Mouse (Mus musculus) v-Abl transformed pro-B cells (cell line): ENCODE results near the gene Pds5b.
"Not testable (repeated sequence)": the region's sequence is repeated elsewhere in the genome, so short reads cannot be mapped to it uniquely, and the experiment has no call there.

Experiments
- in situ Hi-C, 2 experiments: fragments of 400-800 bp; cut with MboI; formaldehyde crosslinking; loops; one replicate each; pipeline ENCODE4 v1.15.1; 2025; ENCODE audit not compliant: unreplicated experiment in 2 of 2

Gene Pds5b

DNA sequence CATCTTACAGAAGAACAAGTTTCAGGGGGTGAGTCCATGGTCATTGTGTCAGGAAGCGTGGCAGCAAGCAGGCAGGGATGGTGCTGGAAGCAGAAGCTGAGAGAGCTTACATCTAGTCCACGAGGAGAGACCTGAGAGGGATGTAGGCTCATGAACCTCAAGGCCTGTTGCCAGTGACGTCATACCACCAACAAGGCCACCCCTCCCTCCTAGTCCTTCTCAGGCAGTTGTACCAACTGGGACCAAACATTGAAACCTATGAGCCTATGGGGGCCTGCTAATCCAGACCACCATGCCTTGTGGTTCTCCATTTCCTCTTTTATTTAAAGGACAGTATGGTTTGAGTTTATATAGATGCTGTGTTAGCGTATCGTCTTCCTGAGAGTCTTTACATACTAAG, 143.2 kb downstream of the Pds5b start:
- in situ Hi-C loops, result no loop called here

DNA sequence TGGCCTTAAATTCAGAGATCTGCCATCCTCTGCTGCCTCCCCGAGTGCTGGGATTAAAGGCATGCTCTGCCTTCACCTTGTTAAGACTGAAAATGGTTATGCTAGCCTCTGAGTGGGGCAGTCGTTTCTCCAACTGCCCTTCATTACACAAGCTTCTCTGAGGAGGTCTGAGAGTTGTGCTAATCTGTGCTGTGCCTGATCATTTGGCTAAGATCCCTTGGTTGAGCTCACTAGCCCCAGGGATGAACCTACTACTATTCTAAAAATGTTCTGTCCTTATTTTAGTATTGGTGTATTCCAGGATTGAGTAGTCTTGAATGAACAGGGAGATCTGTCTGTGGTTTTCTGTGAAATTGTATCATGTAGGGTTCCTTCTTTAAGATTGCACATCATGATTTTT, 144.5 kb downstream of the Pds5b start:
- in situ Hi-C loops, result no loop called here

DNA sequence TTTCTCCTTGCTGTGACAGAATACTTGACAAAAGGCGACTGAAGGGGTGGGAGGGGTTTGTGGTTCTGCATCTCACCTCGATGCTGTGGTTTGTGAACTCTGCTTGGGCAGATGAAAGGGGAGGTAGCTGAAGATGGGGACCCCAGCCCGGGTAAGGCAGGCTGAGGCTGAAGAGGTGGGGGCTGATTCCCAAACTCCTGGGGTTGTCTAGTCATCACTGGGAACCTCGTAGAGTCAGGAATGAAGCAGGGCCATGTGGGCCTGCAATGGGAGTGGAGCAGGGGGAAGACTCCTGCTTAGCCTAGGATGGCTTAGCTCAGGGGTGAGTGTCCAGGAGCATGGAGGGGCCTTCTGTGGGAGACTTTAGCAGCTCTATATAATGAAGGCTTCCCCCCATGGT, 145.3 kb downstream of the Pds5b start:
- in situ Hi-C loops, result no loop called here

DNA sequence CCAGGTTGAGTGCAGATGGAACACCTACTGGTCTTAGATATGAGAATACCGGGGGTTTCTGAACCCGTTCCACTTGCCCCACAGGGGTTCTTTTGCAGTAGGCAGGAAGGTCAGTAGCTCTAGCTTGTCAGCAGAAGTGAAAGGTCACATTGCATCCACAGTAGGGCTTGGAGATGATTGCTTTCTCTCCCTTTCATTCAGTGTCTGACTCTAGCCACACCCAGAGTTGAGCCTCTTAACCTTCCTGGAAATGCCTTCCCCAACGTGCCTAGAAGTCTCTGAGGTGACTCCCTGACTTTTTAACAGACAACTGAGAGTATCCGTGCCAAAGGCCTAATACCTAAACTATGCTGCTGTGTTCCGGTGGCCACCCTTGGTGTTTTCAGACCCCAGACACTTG, 146.0 kb downstream of the Pds5b start:
- in situ Hi-C loops, result no loop called here

DNA sequence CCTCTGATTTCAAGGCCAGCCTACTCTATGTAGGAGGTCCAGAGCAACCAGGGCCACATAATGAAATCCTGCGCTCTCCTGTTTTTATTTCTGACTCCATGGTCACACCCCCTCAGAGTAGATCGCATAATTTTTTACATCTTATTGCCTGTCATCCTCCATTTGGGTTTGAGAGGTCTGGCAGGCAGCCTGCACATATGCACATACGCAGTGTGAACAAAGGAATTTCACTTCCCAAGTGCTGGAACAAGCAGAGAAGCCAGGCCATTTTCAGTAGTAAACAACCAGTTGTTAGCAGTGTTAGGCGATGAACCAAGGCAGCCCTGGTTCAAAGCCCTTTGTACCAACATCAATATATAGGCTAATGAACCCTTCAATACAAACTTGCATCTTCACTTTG, 147.6 kb downstream of the Pds5b start:
- in situ Hi-C loops, result no loop called here

DNA sequence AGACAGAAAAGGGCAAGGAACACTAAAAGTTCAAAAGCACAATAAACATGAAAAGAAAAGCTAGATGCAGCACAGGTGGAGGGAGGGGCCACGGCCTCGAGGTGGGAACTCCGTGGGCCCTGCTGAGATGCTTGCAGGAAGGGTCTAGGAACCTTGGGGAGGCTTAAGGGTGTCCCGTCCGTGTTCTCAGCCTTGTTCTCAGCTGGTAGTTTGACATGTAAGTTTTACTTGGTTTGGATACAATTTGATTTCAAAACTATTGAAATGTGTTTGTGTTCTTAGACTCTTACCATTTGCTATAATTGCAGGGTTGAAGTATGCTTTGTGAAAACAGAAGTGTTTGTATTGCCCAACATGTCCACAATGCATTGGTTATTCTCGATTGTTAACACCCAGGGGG, 149.2 kb downstream of the Pds5b start:
- in situ Hi-C loops, result no loop called here

DNA sequence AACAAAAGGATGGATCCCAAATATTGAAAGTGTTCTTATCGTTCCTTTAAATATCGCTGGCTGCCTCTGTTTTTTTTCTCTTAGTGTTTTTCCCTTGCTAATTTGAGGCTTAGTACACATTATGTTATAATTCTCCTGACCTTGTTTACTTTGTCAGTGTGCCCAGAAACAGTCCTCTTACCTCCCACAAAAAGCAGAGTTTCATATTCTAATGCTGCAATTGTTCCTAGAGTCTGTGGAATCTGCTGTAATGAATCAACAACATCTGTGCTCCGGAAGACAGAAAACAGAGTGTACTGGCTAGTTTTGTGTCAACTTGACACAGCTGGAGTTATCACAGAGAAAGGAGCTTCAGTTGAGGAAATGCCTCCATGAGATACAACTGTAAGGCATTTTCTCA, 149.8 kb downstream of the Pds5b start:
- in situ Hi-C loops, result no loop called here

DNA sequence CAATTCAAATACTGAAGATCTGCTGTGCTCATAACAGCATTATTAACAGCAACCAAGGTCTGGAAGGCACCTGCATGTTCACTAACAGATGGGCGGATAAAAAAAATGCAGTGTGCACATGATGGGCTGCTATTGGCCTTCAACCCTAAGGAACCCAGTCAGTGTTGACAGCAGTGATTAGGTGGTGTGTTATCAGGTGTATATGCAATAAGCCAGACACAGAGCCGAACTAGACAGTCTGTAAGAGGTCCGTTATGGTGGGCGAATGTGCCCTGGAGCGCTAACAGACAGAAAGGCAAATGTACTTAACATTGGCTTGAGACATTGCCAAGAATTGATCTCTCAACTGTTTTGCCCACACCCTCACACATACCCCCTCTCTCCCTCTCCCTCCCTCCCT, 156.0 kb downstream of the Pds5b start:
- in situ Hi-C loops, result no loop called here

DNA sequence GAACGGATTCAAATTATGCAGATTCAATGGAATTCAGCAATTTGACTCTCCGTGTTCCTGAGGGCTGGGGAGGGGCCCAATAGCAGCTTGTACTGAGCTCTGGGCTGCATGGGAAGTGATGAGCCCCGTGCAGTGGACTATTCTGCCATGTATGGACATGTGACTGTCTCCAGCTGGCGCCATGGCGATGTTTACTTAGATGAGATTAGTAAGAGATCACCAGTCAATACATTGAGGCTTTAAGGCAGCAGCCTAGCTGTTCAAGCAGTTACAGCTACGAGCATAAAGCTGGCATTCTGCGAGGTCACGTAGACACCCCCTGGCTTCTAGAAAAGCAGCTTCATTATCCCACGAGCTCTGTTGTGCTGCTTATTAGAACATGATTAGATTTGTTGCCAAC, 157.2 kb downstream of the Pds5b start:
- in situ Hi-C loops, result no loop called here

DNA sequence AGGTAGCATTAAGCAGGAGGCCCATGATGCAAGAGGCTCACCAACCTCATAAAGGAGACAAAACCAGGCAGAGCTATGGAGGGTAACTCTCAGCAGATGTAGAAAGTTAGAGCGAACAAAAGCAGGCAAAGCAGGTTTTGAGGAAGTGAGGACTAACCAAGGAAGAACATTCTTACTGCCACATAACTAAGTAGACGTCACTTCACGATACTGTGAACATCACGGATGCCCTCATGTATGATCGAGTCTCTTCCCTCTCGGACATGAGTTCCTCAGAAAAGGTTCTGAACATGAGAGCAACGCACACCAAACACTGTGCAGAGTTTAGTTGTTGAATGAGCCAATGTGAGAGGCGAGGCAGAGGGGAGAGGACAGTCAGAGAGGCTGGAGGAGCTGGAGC, 163.2 kb downstream of the Pds5b start:
- in situ Hi-C loops, result no loop called here

DNA sequence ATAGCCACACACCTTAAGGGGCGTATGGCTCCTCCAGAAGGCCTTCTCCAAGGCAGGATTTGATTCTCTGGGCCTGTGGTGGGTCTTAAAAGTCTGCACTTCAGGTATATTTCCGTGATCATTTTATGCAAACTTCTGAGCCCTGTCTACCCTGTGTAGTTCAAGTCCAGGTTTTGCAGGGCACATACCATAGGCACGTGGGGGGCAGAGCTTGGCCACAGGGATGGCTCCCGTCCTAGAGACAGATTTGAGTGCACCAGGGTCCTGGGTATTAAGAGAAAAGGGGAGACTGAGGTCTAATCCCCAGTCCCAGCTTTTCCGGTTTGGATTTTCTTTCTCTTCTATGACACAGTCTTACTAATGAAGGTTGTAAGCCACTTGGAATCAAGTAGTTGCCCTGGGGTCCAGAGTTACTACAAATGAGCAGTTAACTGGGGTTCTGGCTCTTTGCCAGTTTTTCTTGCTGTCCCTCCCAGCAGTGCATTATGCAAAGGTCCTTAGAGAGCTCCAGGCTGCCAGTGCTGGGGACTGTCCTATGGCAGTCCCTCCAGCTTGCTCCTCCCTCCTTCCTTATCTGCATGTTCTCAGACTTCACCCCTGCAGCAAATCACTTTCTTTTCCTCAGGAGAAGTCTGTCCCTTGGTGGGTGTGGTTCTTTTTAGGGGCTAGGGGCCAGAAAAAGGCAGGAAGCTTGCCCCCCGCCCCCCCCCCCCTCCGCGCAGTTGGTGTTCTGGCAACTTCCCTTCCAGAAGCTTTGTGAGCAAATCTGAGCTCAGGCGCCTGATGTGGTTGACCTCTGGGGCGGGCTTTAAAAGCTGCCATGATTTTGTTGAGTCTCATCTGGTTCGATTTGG, 166.4 kb downstream of the Pds5b start:
- in situ Hi-C loops, result no loop called here

DNA sequence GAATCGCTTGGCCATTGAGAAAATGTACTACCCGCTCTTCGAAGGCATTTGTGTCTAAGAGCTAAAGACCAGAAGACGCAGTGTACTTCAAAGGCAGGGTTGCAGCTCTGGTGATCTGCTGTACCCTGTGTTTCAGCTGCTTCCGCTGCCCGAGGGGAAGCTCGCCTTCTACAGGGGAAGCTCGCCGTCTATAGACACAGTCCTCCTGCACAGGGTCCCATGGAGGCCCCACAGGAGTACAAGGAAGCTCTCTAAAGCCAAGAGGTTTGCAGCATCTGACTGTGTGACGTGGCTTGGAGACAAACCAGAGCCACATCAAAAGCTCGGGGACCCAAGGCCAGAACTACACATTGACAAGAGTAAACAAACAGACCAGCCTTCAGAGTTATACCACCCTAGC, 167.1 kb downstream of the Pds5b start:
- in situ Hi-C loops, result no loop called here

DNA sequence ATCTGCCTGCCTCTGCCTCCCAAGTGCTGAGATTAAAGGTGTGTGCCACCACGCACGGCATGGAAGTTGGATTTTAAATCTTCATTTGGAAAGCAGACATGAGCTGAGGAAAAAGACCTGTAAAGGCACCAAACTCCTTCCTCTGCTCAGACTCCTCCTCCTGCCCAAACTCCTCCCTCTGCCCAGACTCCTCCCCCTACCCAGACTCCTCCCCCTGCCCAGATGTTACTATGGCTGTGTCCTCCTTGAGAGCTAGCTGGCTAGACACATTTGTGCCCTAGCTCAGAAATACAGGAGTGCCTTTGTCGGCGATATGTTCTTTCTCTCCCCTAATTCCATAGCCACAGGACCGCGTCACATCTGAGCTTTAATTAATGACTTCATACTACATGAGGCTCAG, 172.4 kb downstream of the Pds5b start:
- in situ Hi-C loops, result no loop called here

DNA sequence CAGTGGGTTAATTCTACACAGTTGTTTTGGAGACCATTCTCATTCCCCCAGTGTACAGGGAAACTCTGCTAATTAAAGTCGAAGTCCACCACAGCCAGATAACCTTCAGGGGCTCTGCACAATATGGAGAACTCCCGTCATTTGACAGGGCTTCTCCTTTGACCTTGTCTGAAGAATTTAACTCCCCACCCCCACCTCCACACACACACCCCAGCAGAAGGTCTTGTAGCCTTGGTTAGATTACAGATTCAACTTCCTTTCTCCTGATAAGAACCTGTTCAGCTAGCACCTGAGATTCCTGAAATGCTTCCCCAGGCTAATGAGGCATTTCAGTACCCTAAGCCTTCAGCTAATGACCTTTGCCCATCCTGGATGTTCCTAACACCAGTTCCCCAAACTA, 177.3 kb downstream of the Pds5b start:
- in situ Hi-C loops, result no loop called here

DNA sequence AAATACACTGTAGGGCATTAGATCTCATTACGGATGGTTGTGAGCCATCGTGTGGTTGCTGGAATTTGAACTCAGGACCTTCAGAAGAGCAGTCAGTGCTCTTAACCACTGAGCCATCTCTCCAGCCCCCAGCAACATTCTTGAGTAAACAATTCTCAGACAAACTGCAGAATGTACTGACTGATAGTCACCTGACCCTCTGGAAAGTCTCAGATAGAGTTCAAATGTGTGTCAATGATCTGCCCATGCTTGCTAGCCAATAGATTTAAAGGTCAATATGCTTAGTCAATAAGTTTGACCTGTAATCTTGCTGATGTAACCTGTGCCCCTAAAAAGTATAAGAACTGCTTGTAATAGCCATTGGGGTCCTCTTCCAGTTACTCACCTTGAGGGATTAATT, 178.6 kb downstream of the Pds5b start:
- in situ Hi-C loops, result not testable (repeated sequence)

DNA sequence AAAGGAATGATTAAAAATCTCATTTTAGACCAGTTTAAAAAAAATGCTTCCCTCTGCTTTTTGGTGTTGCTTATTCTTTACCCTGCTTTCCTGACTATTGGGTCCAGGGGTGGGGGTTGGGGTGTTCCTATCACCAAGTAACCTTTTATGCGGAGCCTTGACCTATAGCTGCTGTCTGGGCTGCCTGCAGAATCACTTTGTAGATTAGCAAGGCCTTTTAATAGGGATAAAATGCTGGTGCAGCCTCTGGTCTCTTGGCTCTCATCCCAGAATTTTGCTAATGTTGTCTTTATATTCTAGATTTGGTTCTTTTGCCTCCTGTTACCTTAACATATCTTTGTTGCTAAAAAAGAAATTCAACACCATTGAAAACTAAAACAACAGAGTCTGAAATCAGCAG, 181.0 kb downstream of the Pds5b start:
- in situ Hi-C loops, result no loop called here

DNA sequence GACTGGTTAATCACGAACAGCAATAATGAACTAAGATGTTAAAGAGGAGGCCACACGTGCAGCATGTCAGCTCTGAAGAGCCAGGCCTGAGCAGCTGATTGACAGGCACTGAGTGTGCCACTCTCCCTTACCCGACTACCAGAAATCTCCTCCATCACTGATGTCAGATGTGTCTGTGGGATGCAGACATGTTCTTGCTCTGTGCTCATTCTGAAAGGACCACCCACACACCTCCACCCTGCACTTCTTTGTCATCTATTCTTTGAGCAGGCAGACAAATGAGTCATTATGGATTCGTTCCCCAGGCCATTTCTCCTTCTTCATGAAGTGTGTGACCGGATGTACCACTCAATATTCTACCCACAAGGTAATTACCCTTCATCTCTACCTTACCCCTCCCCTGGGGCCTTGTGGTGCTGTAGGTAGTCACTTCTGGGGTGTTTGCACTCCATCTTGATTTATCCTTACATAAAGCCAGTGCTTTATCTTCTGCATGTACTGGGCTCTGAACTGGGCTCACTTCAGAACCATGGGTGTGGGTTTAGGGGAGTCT, 186.2 kb downstream of the Pds5b start:
- in situ Hi-C loops, result no loop called here
